Mouse (Mus musculus): Measurements from ENCODE around the gene Fignl2. TPM values are rescaled to one million over a fixed set of nuclear protein-coding genes. Genes with fewer than 3 reads are reported as not detected.

Gene Fignl2
- total RNA-seq, 1 experiment from 2014 or later, result not detected

GRCm38 (mm10) chr15:101097985-101098651, 19.8 kb upstream of the Fignl2 start:
- ATAC-seq (replicated peaks in 1 of 2; ENCODE audit: insufficient read depth in 1 of 2, low FRiP score in 2 of 2, low TSS enrichment in 1 of 2, low read depth in 1 of 2, poor library complexity in 2 of 2, severe bottlenecking in 2 of 2), result peak; percentile 40 to 73; a peak in 2 of 4 replicates

DNA sequence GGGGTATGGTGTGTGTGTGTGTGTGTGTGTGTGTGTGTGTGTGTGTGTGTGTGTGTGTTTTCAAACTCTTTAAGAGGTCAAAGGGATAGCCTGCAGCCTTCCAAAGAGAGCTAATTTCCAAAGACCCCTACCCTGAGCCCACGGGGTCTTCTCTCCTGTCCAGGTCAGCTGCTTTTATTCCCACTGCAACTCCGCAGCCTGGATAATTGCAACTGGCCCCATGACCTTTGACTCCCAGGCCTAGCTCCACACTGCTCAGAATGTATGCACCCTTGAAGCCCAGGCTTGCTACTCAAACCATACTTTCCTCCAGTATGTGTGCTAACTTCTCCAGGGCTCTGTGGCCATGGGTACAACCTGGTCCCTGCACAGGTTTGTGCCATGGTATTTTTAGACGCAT, 17.0 kb upstream of the Fignl2 start:
- ATAC-seq (replicated peaks in 1 of 2; ENCODE audit: insufficient read depth in 1 of 2, low FRiP score in 2 of 2, low TSS enrichment in 1 of 2, low read depth in 1 of 2, poor library complexity in 2 of 2, severe bottlenecking in 2 of 2), result no peak

GRCm38 (mm10) chr15:101094979-101095378, 16.6 kb upstream of the Fignl2 start:
- ATAC-seq (replicated peaks in 1 of 2; ENCODE audit: insufficient read depth in 1 of 2, low FRiP score in 2 of 2, low TSS enrichment in 1 of 2, low read depth in 1 of 2, poor library complexity in 2 of 2, severe bottlenecking in 2 of 2), result no peak

DNA sequence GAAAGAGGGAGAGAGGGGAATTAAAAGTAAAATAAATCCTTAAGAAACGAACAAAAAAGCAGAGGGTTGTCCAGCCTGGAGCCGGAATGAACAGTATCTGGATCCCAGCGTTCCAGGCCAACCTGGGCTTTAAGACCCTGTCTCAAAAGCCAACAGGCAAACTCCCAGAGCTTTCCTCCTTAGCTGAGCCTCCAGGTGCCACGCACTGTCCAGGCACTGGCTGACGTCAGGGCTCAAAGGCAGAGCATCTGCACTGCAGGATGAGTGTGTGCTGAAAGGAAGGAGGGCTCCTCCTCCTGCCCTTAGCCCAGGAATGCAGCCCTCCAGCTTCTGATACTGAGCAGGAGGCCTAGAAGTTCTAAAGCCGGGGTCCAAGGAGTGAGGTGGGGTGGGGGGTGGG, 15.6 kb upstream of the Fignl2 start:
- ATAC-seq (replicated peaks in 1 of 2; ENCODE audit: insufficient read depth in 1 of 2, low FRiP score in 2 of 2, low TSS enrichment in 1 of 2, low read depth in 1 of 2, poor library complexity in 2 of 2, severe bottlenecking in 2 of 2), result no peak

- ATAC-seq (replicated peaks in 1 of 2; ENCODE audit: insufficient read depth in 1 of 2, low FRiP score in 2 of 2, low TSS enrichment in 1 of 2, low read depth in 1 of 2, poor library complexity in 2 of 2, severe bottlenecking in 2 of 2), result no peak
Measured at GRCm38 (mm10) chr15:101092829-101093648, 14.7 kb upstream of the Fignl2 start.

DNA sequence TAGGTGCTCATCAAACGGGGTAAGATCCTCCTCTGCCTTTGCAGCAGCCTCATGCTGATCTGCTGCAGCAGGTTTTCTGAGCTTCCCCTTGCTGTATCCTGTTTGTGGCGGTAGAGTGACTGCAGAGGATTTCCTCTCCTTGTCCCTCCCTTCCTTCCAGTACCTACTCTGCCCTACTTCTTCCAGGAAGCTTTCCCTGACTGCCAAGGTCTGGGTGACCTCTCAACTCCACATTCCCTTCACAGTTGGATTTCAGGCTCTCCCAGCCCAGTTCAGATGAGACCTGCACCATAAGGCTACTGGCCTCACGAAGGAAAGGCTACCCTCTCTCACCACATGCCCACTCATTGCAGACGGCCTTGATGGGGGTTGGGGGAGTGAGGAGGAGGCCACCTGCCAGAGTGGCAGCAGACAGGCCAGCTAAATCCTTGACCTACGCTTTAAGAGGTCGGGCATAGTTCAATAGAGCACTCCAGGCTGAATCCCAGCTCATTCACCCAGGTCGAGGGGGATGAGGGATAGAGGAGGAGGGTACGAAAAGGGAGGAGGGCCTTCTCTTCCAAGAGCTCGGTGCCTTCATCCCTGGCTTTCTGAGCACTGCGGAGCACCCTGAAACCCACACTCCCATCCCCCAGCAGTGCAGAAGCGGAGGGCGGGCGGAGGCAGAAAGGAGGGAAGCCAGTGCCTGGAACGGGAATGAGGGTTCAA, 13.9 kb upstream of the Fignl2 start:
- ATAC-seq (replicated peaks in 1 of 2; ENCODE audit: insufficient read depth in 1 of 2, low FRiP score in 2 of 2, low TSS enrichment in 1 of 2, low read depth in 1 of 2, poor library complexity in 2 of 2, severe bottlenecking in 2 of 2), result 0 out of 4 replicates have a peak, but pooled peaks have one; percentile 4 to 34

GRCm38 (mm10) chr15:101091551-101091950, 13.2 kb upstream of the Fignl2 start:
- no peak for ATAC-seq (replicated peaks in 1 of 2; ENCODE audit: insufficient read depth in 1 of 2, low FRiP score in 2 of 2, low TSS enrichment in 1 of 2, low read depth in 1 of 2, poor library complexity in 2 of 2, severe bottlenecking in 2 of 2)

DNA sequence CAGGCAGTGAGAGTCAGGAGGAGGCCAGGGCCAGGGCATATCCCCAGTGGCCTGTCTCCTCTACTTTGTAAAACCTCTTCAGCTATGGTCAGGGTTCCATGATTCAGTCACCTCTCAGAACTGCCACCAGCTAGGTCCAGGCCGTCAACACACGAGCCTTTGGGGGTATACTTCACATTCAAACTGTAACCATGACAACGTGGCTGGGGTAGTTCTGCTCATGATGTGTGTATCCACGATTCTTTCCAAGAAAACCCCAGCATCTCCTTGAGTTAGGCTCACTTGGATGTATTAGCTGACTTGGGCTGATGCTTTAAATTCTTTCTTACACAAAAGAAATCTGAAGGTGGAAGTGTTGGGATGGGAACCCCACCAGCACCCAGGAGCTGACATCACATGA, 9.9 kb upstream of the Fignl2 start:
- no peak for ATAC-seq (replicated peaks in 1 of 2; ENCODE audit: insufficient read depth in 1 of 2, low FRiP score in 2 of 2, low TSS enrichment in 1 of 2, low read depth in 1 of 2, poor library complexity in 2 of 2, severe bottlenecking in 2 of 2)

GRCm38 (mm10) chr15:101086956-101087355, 8.6 kb upstream of the Fignl2 start:
- ATAC-seq (replicated peaks in 1 of 2; ENCODE audit: insufficient read depth in 1 of 2, low FRiP score in 2 of 2, low TSS enrichment in 1 of 2, low read depth in 1 of 2, poor library complexity in 2 of 2, severe bottlenecking in 2 of 2), result peak; percentile 48 to 52

- ATAC-seq (replicated peaks in 1 of 2; ENCODE audit: insufficient read depth in 1 of 2, low FRiP score in 2 of 2, low TSS enrichment in 1 of 2, low read depth in 1 of 2, poor library complexity in 2 of 2, severe bottlenecking in 2 of 2), result no peak
Measured at GRCm38 (mm10) chr15:101086451-101086850, 8.1 kb upstream of the Fignl2 start.

GRCm38 (mm10) chr15:101084499-101084898, 6.1 kb upstream of the Fignl2 start:
- peak; percentile 66 for ATAC-seq (replicated peaks in 1 of 2; ENCODE audit: insufficient read depth in 1 of 2, low FRiP score in 2 of 2, low TSS enrichment in 1 of 2, low read depth in 1 of 2, poor library complexity in 2 of 2, severe bottlenecking in 2 of 2)

GRCm38 (mm10) chr15:101082236-101082635, 3.9 kb upstream of the Fignl2 start:
- no peak for ATAC-seq (replicated peaks in 1 of 2; ENCODE audit: insufficient read depth in 1 of 2, low FRiP score in 2 of 2, low TSS enrichment in 1 of 2, low read depth in 1 of 2, poor library complexity in 2 of 2, severe bottlenecking in 2 of 2)

GRCm38 (mm10) chr15:101081035-101081548, 2.7 kb upstream of the Fignl2 start:
- no peak for ATAC-seq (replicated peaks in 1 of 2; ENCODE audit: insufficient read depth in 1 of 2, low FRiP score in 2 of 2, low TSS enrichment in 1 of 2, low read depth in 1 of 2, poor library complexity in 2 of 2, severe bottlenecking in 2 of 2)

DNA sequence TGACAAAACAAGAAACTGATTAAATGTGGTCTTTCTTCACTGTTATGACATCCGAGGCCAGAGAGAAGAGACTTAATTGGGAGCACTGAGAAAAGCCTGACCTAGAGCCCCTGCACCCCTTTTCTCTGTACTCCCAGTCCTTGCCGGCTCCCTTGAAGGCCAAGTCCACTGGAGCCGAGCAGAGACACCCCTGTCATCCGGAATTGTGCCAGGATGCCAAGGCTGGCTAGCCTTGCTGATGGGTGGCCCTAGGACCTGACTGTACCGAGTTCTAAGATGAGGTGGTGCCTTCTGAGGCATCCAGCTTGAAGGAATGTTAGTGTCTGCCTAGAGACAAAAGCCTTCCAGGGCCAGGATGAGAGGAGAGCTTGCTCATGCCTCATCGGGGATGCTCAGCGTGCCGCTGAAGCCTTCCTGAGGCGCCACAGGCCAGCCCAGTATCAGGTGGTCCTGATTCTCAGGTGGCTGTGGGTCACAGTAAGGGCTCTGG, 1.7 kb upstream of the Fignl2 start:
- ATAC-seq (replicated peaks in 1 of 2; ENCODE audit: insufficient read depth in 1 of 2, low FRiP score in 2 of 2, low TSS enrichment in 1 of 2, low read depth in 1 of 2, poor library complexity in 2 of 2, severe bottlenecking in 2 of 2), result no peak

- no peak for ATAC-seq (replicated peaks in 1 of 2; ENCODE audit: insufficient read depth in 1 of 2, low FRiP score in 2 of 2, low TSS enrichment in 1 of 2, low read depth in 1 of 2, poor library complexity in 2 of 2, severe bottlenecking in 2 of 2)
Measured at GRCm38 (mm10) chr15:101078731-101079156, 377 bp upstream of the Fignl2 start.

DNA sequence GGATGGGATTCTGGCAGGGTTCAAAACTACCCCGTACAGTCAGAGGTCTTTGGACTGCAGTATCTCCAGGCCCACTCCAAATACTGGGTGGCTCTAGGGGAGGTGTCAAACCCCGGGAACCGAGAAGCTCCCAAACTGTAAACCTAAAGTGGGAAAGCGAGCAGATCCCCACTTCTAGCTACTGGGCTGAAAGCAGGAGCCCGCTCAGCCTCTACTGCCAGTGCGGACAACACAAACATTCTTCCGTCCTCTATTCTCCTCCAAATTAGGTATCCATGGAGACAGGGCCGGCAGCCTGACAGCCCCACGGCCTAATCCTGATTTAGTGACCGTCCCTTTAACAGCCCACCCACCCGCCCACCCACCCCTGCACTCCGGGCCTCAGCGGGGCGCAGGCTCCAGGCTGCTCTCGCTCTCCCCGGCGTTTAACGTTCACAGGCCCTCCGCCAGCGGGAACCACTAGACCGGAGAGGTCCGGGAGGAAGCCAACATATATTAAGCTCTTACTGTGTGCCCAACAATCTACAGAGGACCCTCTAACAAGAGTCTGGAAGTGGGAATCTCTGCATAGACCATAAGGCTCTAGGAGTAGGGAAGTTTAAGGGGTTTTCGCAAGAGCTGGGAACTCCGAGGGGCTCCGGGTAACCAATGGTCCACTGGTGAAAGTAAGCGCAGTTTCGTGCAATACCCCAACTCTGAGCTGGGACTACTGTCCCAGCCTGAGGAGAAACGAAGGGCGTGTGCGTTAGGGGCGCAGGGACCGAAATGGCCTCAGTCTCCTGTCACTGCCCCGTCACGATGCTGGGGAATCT, 1.2 kb downstream of the Fignl2 start:
- ATAC-seq (replicated peaks in 1 of 2; ENCODE audit: insufficient read depth in 1 of 2, low FRiP score in 2 of 2, low TSS enrichment in 1 of 2, low read depth in 1 of 2, poor library complexity in 2 of 2, severe bottlenecking in 2 of 2), result no peak

All from hematopoietic stem cell, adult 5-6 weeks (primary cell).